Mouse (Mus musculus): Measurements from ENCODE around the gene Tmem30a.

Tmem30a gene

GRCm38 (mm10) chr9:79796461-79797135 is 3.3 kb upstream of the Tmem30a start:
- in situ Hi-C loops (cut with MseI, MboI), result no loop called here

GRCm38 (mm10) chr9:79795076-79795475 is 1.8 kb upstream of the Tmem30a start:
- in situ Hi-C loops (cut with MseI, MboI), result no loop called here

- in situ Hi-C loops (cut with MseI, MboI), result no loop called here
Measured at GRCm38 (mm10) chr9:79785794-79786085, 7.6 kb downstream of the Tmem30a start.

- in situ Hi-C loops (cut with MseI, MboI), result no loop called here
Measured at GRCm38 (mm10) chr9:79784934-79785793, 8.1 kb downstream of the Tmem30a start.

- in situ Hi-C loops (cut with MseI, MboI), result no loop called here
Measured at GRCm38 (mm10) chr9:79784439-79784838, 8.9 kb downstream of the Tmem30a start.

- in situ Hi-C loops (cut with MseI, MboI), result no loop called here
Measured at GRCm38 (mm10) chr9:79779354-79779753, 14.0 kb downstream of the Tmem30a start.

GRCm38 (mm10) chr9:79766991-79767545 is 26.2 kb downstream of the Tmem30a start:
- in situ Hi-C loops (cut with MseI, MboI), result no loop called here

- in situ Hi-C loops (cut with MseI, MboI), result no loop called here
Measured at GRCm38 (mm10) chr9:79765329-79765728, 28.0 kb downstream of the Tmem30a start.

GRCm38 (mm10) chr9:79762519-79762918 is 30.8 kb downstream of the Tmem30a start:
- in situ Hi-C loops (cut with MseI, MboI), result no loop called here

GRCm38 (mm10) chr9:79760076-79760475 is 33.2 kb downstream of the Tmem30a start:
- in situ Hi-C loops (cut with MseI, MboI), result no loop called here

- in situ Hi-C loops (cut with MseI, MboI), result no loop called here
Measured at GRCm38 (mm10) chr9:79759385-79760005, 33.8 kb downstream of the Tmem30a start, which contains the start of gene Cox7a2. TSS of gene Cox7a2 (minus strand) at chr9:79759878.

GRCm38 (mm10) chr9:79755311-79755710 is 38.0 kb downstream of the Tmem30a start:
- in situ Hi-C loops (cut with MseI, MboI), result no loop called here

GRCm38 (mm10) chr9:79751846-79752245 is 41.5 kb downstream of the Tmem30a start:
- in situ Hi-C loops (cut with MseI, MboI), result no loop called here

- in situ Hi-C loops (cut with MseI, MboI), result no loop called here
Measured at GRCm38 (mm10) chr9:79750709-79751108, 42.6 kb downstream of the Tmem30a start.

- in situ Hi-C loops (cut with MseI, MboI), result no loop called here
Measured at GRCm38 (mm10) chr9:79745036-79745435, 48.3 kb downstream of the Tmem30a start.

- in situ Hi-C loops (cut with MseI, MboI), result no loop called here
Measured at GRCm38 (mm10) chr9:79735608-79736007, 57.7 kb downstream of the Tmem30a start.

GRCm38 (mm10) chr9:79730301-79730700 is 63.0 kb downstream of the Tmem30a start:
- in situ Hi-C loops (cut with MseI, MboI), result no loop called here

- in situ Hi-C loops (cut with MseI, MboI), result loop anchor here (10.0 kb wide), 2 partner anchors 678 to 948 kb away; no protein-coding TSS in a partner anchor
Measured at GRCm38 (mm10) chr9:79723090-79723489, 70.2 kb downstream of the Tmem30a start.

GRCm38 (mm10) chr9:79721056-79721455 is 72.3 kb downstream of the Tmem30a start:
- in situ Hi-C loops (cut with MseI, MboI), result loop anchor here (10.0 kb wide), 2 partner anchors 676 to 946 kb away; no protein-coding TSS in a partner anchor

GRCm38 (mm10) chr9:79720143-79720542 is 73.2 kb downstream of the Tmem30a start:
- in situ Hi-C loops (cut with MseI, MboI), result loop anchor here (10.0 kb wide), 2 partner anchors 675 to 945 kb away; no protein-coding TSS in a partner anchor

GRCm38 (mm10) chr9:79719451-79719850 is 73.9 kb downstream of the Tmem30a start:
- in situ Hi-C loops (cut with MseI, MboI), result loop anchor here (10.0 kb wide), 4 partner anchors 265 to 935 kb away; no protein-coding TSS in a partner anchor

Data from mouse trophoblast stem cell (cell line).